Mouse (Mus musculus): ENCODE measurements around the gene Pde6h. TPM values are rescaled to one million over a fixed set of nuclear protein-coding genes. Genes with fewer than 3 reads are reported as not detected.

The Pde6h gene
- polyA plus RNA-seq (2012; rRNA removed), result 0.19 and 0.23 TPM in 2 replicates

GRCm38 (mm10) chr6:136923532-136923931 lies at the start of gene Pde6h:
TSS of gene Pde6h (plus strand) at chr6:136923832.

GRCm38 (mm10) chr6:136875670-136876069 lies 48.0 kb upstream of the Pde6h start, which contains the start of gene Mgp:
TSS of gene Mgp (minus strand) at chr6:136875823.

GRCm38 (mm10) chr6:136922080-136922479 lies 1.6 kb upstream of the Pde6h start, which contains the start of gene Erp27:
TSS of gene Erp27 (minus strand) at chr6:136922180.

GRCm38 (mm10) chr6:136941051-136942021 lies 17.7 kb downstream of the Pde6h start, which contains the start of gene Arhgdib:
TSS of gene Arhgdib (minus strand) at chr6:136941899.

Other genes with a start within 250 kb of the Pde6h start
- 0.26 and 0.31 TPM in 2 replicates for gene Gucy2c, start 142.1 kb upstream of the Pde6h start, polyA plus RNA-seq (2012; rRNA removed)
- 1.1 TPM in 2 replicates for gene Hist4h4, start 119.4 kb upstream of the Pde6h start, polyA plus RNA-seq (2012; rRNA removed)
- gene H2afj, start 115.6 kb upstream of the Pde6h start, polyA plus RNA-seq (2012; rRNA removed), result 93.3 and 95.8 TPM in 2 replicates
- 0.22 and 0.45 TPM in 2 replicates for gene BC049715, start 96.2 kb upstream of the Pde6h start, polyA plus RNA-seq (2012; rRNA removed)
- gene Wbp11, start 95.6 kb upstream of the Pde6h start, polyA plus RNA-seq (2012; rRNA removed), result 73.0 and 88.0 TPM in 2 replicates
- gene Smco3, start 88.4 kb upstream of the Pde6h start, polyA plus RNA-seq (2012; rRNA removed), result 0.75 and 0.81 TPM in 2 replicates
- 0.22 and 0.49 TPM in 2 replicates for gene Art4, start 66.1 kb upstream of the Pde6h start, polyA plus RNA-seq (2012; rRNA removed)
- 29.7 and 116 TPM in 2 replicates for gene Mgp, start 48.0 kb upstream of the Pde6h start, polyA plus RNA-seq (2012; rRNA removed)
- gene Erp27, start 1.7 kb upstream of the Pde6h start, polyA plus RNA-seq (2012; rRNA removed), result 0.16 and 0.20 TPM in 2 replicates
- gene Arhgdib, start 18.1 kb downstream of the Pde6h start, polyA plus RNA-seq (2012; rRNA removed), result 19.7 and 28.4 TPM in 2 replicates
- gene Rerg, start 246.7 kb downstream of the Pde6h start, polyA plus RNA-seq (2012; rRNA removed), result 3.9 and 5.1 TPM in 2 replicates